ENCODE assay signal across 8 mouse cellular contexts in the genomic region with DNA sequence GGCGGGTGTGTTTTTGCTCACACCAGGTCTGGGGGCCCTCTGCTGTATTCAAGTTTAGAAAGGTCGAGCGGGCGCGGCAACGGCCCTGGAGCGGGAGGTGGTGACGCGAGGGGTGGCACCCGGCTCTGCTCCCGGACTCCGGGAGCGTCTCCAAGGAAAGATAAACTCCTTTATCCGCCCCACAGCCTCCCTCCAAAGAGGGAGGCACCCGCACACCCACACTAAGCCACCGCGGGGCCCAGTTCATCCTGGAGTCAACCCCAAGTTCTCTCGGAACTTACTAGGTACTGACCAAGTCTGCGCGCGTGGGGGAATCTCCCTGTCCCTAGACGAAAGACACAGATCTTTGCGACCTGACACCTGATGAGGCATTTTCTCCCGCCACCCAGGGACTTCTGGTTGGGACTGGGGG. TPM values are rescaled to one million over a fixed set of nuclear protein-coding genes. Genes with fewer than 3 reads are reported as not detected.
DNase-seq lines count a peak whose midpoint lies in the region; ATAC-seq and TF ChIP-seq lines count a peak whose summit lies in the region.

No protein-coding gene starts in this region.

- peaks cover 4 to 13% of the 10 kb centered on the region in 2 experiments; a peak in 3 of 4 replicates for H3K4me1 ChIP-seq in heart, embryonic 14.5 days (ENCODE audit: control insufficient read depth in 2 of 2, insufficient read depth in 2 of 2, low read length in 2 of 2)
- peaks cover 36% of the 10 kb centered on the region for H3K4me1 ChIP-seq in limb, embryonic 14.5 days (ENCODE audit: control insufficient read depth, insufficient read depth, low read length)
- peaks cover 32% of the 10 kb centered on the region for H3K4me1 ChIP-seq in midbrain, embryonic 13.5 days (replicated peaks)

- TF ChIP-seq POLR2A in limb, embryonic 14.5 days (IDR thresholded peaks at IDR 0.05; ENCODE audit: borderline replicate concordance, extremely low read depth, insufficient read depth, insufficient read length), result no peak

- H3K4me3 ChIP-seq in heart, embryonic 14.5 days (ENCODE audit: control insufficient read depth in 1 of 2, insufficient read depth in 1 of 2, low read depth in 1 of 2, low read length in 2 of 2), result peak overlapping the region; percentile 63 to 81
- H3K4me3 ChIP-seq in limb, embryonic 14.5 days (replicated peaks; ENCODE audit: low read length), result peak overlapping the region; percentile 59
- H3K4me3 ChIP-seq in midbrain, embryonic 13.5 days (replicated peaks), result peak overlapping the region; percentile 60

- H3K4me2 ChIP-seq in heart, embryonic 14.5 days (ENCODE audit: low read length), result peak overlapping the region; percentile 94
- peak overlapping the region; percentile 93 for H3K4me2 ChIP-seq in limb, embryonic 14.5 days (replicated peaks; ENCODE audit: low read depth, low read length, severe bottlenecking)
- peak overlapping the region; percentile 88 for H3K4me2 ChIP-seq in midbrain, embryonic 13.5 days (replicated peaks)

- peak; percentile 36 to 47 for DNase-seq in heart, adult 18-20 months
- no peak for DNase-seq in heart, adult 8-10 months (ENCODE audit: low spot score)
- peak; percentile 58 for DNase-seq in c-Kit-positive CD71-positive TER-119-negative erythroid progenitor cells, embryonic 14.5 days (ENCODE audit: low read depth)
- DNase-seq in limb, embryonic 14.5 days (ENCODE audit: low spot score), result no peak
- peak; percentile 56 for DNase-seq in testis, postnatal 10 days (ENCODE audit: low spot score)
- DNase-seq in right cerebral cortex, postnatal 4 days, result no peak

- peak overlapping the region; percentile 68 for H3K9ac ChIP-seq in heart, embryonic 14.5 days (ENCODE audit: low read length)
- H3K9ac ChIP-seq in limb, embryonic 14.5 days (ENCODE audit: low read depth, low read length, severe bottlenecking), result peak overlapping the region; percentile 62
- peak overlapping the region; percentile 63 for H3K9ac ChIP-seq in midbrain, embryonic 13.5 days (replicated peaks)

- 1% methylated on average over 24 of the region's 24 CpGs for WGBS in heart, embryonic 14.5 days
- 1% methylated on average over 23 of the region's 24 CpGs for WGBS in limb, embryonic 14.5 days
- WGBS in midbrain, embryonic 13.5 days, result under 1% methylated on average over 24 of the region's 24 CpGs

- H3K27me3 ChIP-seq in heart, embryonic 14.5 days (ENCODE audit: control insufficient read depth, insufficient read depth, low read length), result no peaks in the 10 kb centered on the region
- no peaks in the 10 kb centered on the region for H3K27me3 ChIP-seq in limb, embryonic 14.5 days (ENCODE audit: control insufficient read depth, insufficient read depth, low read length)
- peaks cover 22% of the 10 kb centered on the region for H3K27me3 ChIP-seq in midbrain, embryonic 13.5 days

- no peaks in the 10 kb centered on the region for H3K9me3 ChIP-seq in heart, embryonic 14.5 days (ENCODE audit: control insufficient read depth, low read length)
- H3K9me3 ChIP-seq in limb, embryonic 14.5 days (ENCODE audit: control insufficient read depth, low read length), result no peaks in the 10 kb centered on the region
- no peaks in the 10 kb centered on the region for H3K9me3 ChIP-seq in midbrain, embryonic 13.5 days

- no peak for ATAC-seq in heart, embryonic 14.5 days (ENCODE audit: insufficient number of reproducible peaks, insufficient read depth, low FRiP score, low read depth)
- no peak for ATAC-seq in limb, embryonic 14.5 days (ENCODE audit: low FRiP score, low read depth)
- no peak; the same call in 1 of the 2 replicates for ATAC-seq in midbrain, embryonic 13.5 days

- H3K36me3 ChIP-seq in heart, embryonic 14.5 days (ENCODE audit: control insufficient read depth, insufficient read depth, low read length), result no peaks in the 10 kb centered on the region
- H3K36me3 ChIP-seq in limb, embryonic 14.5 days (ENCODE audit: control insufficient read depth, insufficient read depth, low read length), result no peaks in the 10 kb centered on the region
- H3K36me3 ChIP-seq in midbrain, embryonic 13.5 days, result no peaks in the 10 kb centered on the region

- no peak overlapping the region for H3K27ac ChIP-seq in heart, embryonic 14.5 days (replicated peaks in 1 of 2; ENCODE audit: control insufficient read depth in 1 of 2, insufficient read depth in 1 of 2, low read depth in 2 of 2, low read length in 2 of 2)
- H3K27ac ChIP-seq in limb, embryonic 14.5 days (replicated peaks; ENCODE audit: low read depth, low read length), result no peak overlapping the region
- H3K27ac ChIP-seq in midbrain, embryonic 13.5 days, result no peak overlapping the region

RNA-seq across cellular contexts. Expression of a gene that starts 0.9 kb away (rescaled TPM):
- total RNA-seq in heart, adult 18-20 months (2021), result under 1 TPM; 0.69 to 0.95 TPM
- 1 to 10 TPM in 1 of 4 experiments, under 1 TPM in 3; 0.52 to 1.3 (median 0.75) TPM for total RNA-seq in heart, adult 8-10 months (2022)
- 1.8 and 1.9 TPM in 2 replicates for polyA plus RNA-seq in heart, embryonic 14.5 days (2014; fragmentation: Nextera tagmentation; extraction: Ambion mirVana)
- polyA plus RNA-seq in limb, embryonic 14.5 days (2012; rRNA removed), result 5.3 and 5.5 TPM in 2 replicates
- polyA plus RNA-seq in limb, embryonic 14.5 days (2014; fragmentation: Nextera tagmentation; extraction: Ambion mirVana), result 4.1 and 4.5 TPM in 2 replicates
- 2.0 and 2.7 TPM in 2 replicates for polyA plus RNA-seq in midbrain, embryonic 13.5 days (2015; fragmentation: Nextera tagmentation; extraction: Ambion mirVana)

RNA-seq across cellular contexts. Expression of a gene that starts 42.4 kb away (rescaled TPM):
- total RNA-seq in heart, adult 18-20 months (2021), result 1 to 10 TPM; 3.5 to 3.6 TPM
- 1 to 10 TPM; 2.6 to 3.2 (median 2.7) TPM for total RNA-seq in heart, adult 8-10 months (2022)
- polyA plus RNA-seq in heart, embryonic 14.5 days (2014; fragmentation: Nextera tagmentation; extraction: Ambion mirVana), result 11.8 and 12.4 TPM in 2 replicates
- polyA plus RNA-seq in limb, embryonic 14.5 days (2012; rRNA removed), result 8.9 and 9.7 TPM in 2 replicates
- polyA plus RNA-seq in limb, embryonic 14.5 days (2014; fragmentation: Nextera tagmentation; extraction: Ambion mirVana), result 14.1 and 15.6 TPM in 2 replicates
- 14.8 and 15.1 TPM in 2 replicates for polyA plus RNA-seq in midbrain, embryonic 13.5 days (2015; fragmentation: Nextera tagmentation; extraction: Ambion mirVana)

Comparison
In these comparisons a context has a peak if more than half of its experiments do, and no peak if none do; other contexts are left out.
1. DNase-seq: peak in heart, adult 18-20 months (2 of 2), c-Kit-positive CD71-positive TER-119-negative erythroid progenitor cells, embryonic 14.5 days (single experiment) and testis, postnatal 10 days (single experiment); none in heart, adult 8-10 months (single experiment), limb, embryonic 14.5 days (single experiment) and right cerebral cortex, postnatal 4 days (single experiment).
2. Peak in every context shown above with its lines, with median percentiles within 50 percentile points of each other: H3K4me2 ChIP-seq, H3K4me3 ChIP-seq and H3K9ac ChIP-seq.